Mouse (Mus musculus): ENCODE measurements around the gene Numb. TPM values are rescaled to one million over a fixed set of nuclear protein-coding genes. Genes with fewer than 3 reads are reported as not detected.
"Not testable (repeated sequence)": the region's sequence is repeated elsewhere in the genome, so short reads cannot be mapped to it uniquely, and the experiment has no call there.

Gene Numb
- polyA plus RNA-seq, 1 experiment from 2014 or later: 44.3 TPM

GRCm38 (mm10) chr12:83947260-83947811, 25.6 kb upstream of the Numb start:
- no peak for ATAC-seq (ENCODE audit: low FRiP score, low TSS enrichment)
- Histone ChIP-seq H3K27me3 (ENCODE audit: insufficient read depth, low read length) (no peaks in the 10 kb centered on the region), H3K4me2 (replicated peaks; ENCODE audit: low read depth, low read length) (no peak overlapping the region), H3K9ac (replicated peaks; ENCODE audit: low read length) (no peak overlapping the region), H3K36me3 (ENCODE audit: insufficient read depth, low read length) (no peaks in the 10 kb centered on the region), H3K4me1 (ENCODE audit: insufficient read depth, low read length) (peaks cover 10% of the 10 kb centered on the region), H3K27ac (ENCODE audit: low read length) (peak overlapping the region; percentile 43; the same call in 1 of the 2 replicates), H3K9me3 (ENCODE audit: low read length) (no peaks in the 10 kb centered on the region), H3K4me3 (ENCODE audit: low read length) (no peak overlapping the region)
- 75% methylated on average over 8 of the region's 8 CpGs for WGBS

GRCm38 (mm10) chr12:83941938-83942337, 20.2 kb upstream of the Numb start:
- no peak for ATAC-seq (ENCODE audit: low FRiP score, low TSS enrichment)
- Histone ChIP-seq H3K27ac (ENCODE audit: low read length) (no peak overlapping the region), H3K36me3 (ENCODE audit: insufficient read depth, low read length) (no peaks in the 10 kb centered on the region), H3K27me3 (ENCODE audit: insufficient read depth, low read length) (no peaks in the 10 kb centered on the region), H3K4me3 (ENCODE audit: low read length) (no peak overlapping the region), H3K4me2 (replicated peaks; ENCODE audit: low read depth, low read length) (no peak overlapping the region), H3K4me1 (ENCODE audit: insufficient read depth, low read length) (no peaks in the 10 kb centered on the region), H3K9me3 (ENCODE audit: low read length) (no peaks in the 10 kb centered on the region), H3K9ac (replicated peaks; ENCODE audit: low read length) (no peak overlapping the region)
- WGBS: 72% methylated on average over 3 of the region's 3 CpGs

GRCm38 (mm10) chr12:83940031-83940430, 18.3 kb upstream of the Numb start:
- H3K36me3 ChIP-seq (ENCODE audit: insufficient read depth, low read length): no peaks in the 10 kb centered on the region
- ATAC-seq (ENCODE audit: low FRiP score, low TSS enrichment): no peak
- 60% methylated on average over 4 of the region's 4 CpGs for WGBS
- no peak overlapping the region for H3K4me2 ChIP-seq (replicated peaks; ENCODE audit: low read depth, low read length)
- no peak overlapping the region for H3K9ac ChIP-seq (replicated peaks; ENCODE audit: low read length)
- H3K9me3 ChIP-seq (ENCODE audit: low read length): no peaks in the 10 kb centered on the region
- no peak overlapping the region for H3K4me3 ChIP-seq (ENCODE audit: low read length)
- H3K27me3 ChIP-seq (ENCODE audit: insufficient read depth, low read length): no peaks in the 10 kb centered on the region
- H3K27ac ChIP-seq (ENCODE audit: low read length): no peak overlapping the region
- H3K4me1 ChIP-seq (ENCODE audit: insufficient read depth, low read length): no peaks in the 10 kb centered on the region

GRCm38 (mm10) chr12:83939332-83939731, 17.6 kb upstream of the Numb start:
- WGBS: 79% methylated on average over 2 of the region's 2 CpGs

GRCm38 (mm10) chr12:83938592-83938991, 16.9 kb upstream of the Numb start:
- not testable (repeated sequence) for H3K27ac ChIP-seq (ENCODE audit: low read length); H3K9ac ChIP-seq (replicated peaks; ENCODE audit: low read length); H3K9me3 ChIP-seq (ENCODE audit: low read length); H3K4me2 ChIP-seq (replicated peaks; ENCODE audit: low read depth, low read length); ATAC-seq (ENCODE audit: low FRiP score, low TSS enrichment); H3K4me3 ChIP-seq (ENCODE audit: low read length); H3K4me1 ChIP-seq (ENCODE audit: insufficient read depth, low read length); H3K36me3 ChIP-seq (ENCODE audit: insufficient read depth, low read length); H3K27me3 ChIP-seq (ENCODE audit: insufficient read depth, low read length)
- WGBS: 39% methylated on average over 1 of the region's 1 CpGs

More at GRCm38 (mm10) chr12:83939332-83939731, 17.6 kb upstream of the Numb start:
- H3K36me3 ChIP-seq (ENCODE audit: insufficient read depth, low read length): no peaks in the 10 kb centered on the region
- ATAC-seq (ENCODE audit: low FRiP score, low TSS enrichment): no peak
- H3K4me2 ChIP-seq (replicated peaks; ENCODE audit: low read depth, low read length): no peak overlapping the region
- H3K27me3 ChIP-seq (ENCODE audit: insufficient read depth, low read length): no peaks in the 10 kb centered on the region
- no peak overlapping the region for H3K4me3 ChIP-seq (ENCODE audit: low read length)
- peaks cover 2% of the 10 kb centered on the region; the same call in 1 of the 2 replicates for H3K9me3 ChIP-seq (ENCODE audit: low read length)
- H3K27ac ChIP-seq (ENCODE audit: low read length): no peak overlapping the region
- no peaks in the 10 kb centered on the region for H3K4me1 ChIP-seq (ENCODE audit: insufficient read depth, low read length)
- H3K9ac ChIP-seq (replicated peaks; ENCODE audit: low read length): no peak overlapping the region

- no peaks in the 10 kb centered on the region for H3K27me3 ChIP-seq (ENCODE audit: insufficient read depth, low read length)
- no peaks in the 10 kb centered on the region for H3K36me3 ChIP-seq (ENCODE audit: insufficient read depth, low read length)
- H3K4me2 ChIP-seq (replicated peaks; ENCODE audit: low read depth, low read length): no peak overlapping the region
- H3K9ac ChIP-seq (replicated peaks; ENCODE audit: low read length): no peak overlapping the region
- WGBS: 60% methylated on average over 10 of the region's 10 CpGs
- ATAC-seq (ENCODE audit: low FRiP score, low TSS enrichment): no peak
- no peaks in the 10 kb centered on the region for H3K4me1 ChIP-seq (ENCODE audit: insufficient read depth, low read length)
- no peak overlapping the region for H3K27ac ChIP-seq (ENCODE audit: low read length)
- peaks cover 4% of the 10 kb centered on the region; the same call in 1 of the 2 replicates for H3K9me3 ChIP-seq (ENCODE audit: low read length)
- H3K4me3 ChIP-seq (ENCODE audit: low read length): no peak overlapping the region
Observed at GRCm38 (mm10) chr12:83937600-83937999, 15.9 kb upstream of the Numb start.

GRCm38 (mm10) chr12:83929186-83929804, 7.6 kb upstream of the Numb start:
- H3K27me3 ChIP-seq (ENCODE audit: insufficient read depth, low read length): no peaks in the 10 kb centered on the region
- H3K9me3 ChIP-seq (ENCODE audit: low read length): 0 out of 2 replicates have a peak, but pooled peaks cover under 1% of the 10 kb centered on the region
- no peak overlapping the region for H3K4me3 ChIP-seq (ENCODE audit: low read length)
- peaks cover 10% of the 10 kb centered on the region for H3K4me1 ChIP-seq (ENCODE audit: insufficient read depth, low read length)
- H3K27ac ChIP-seq (ENCODE audit: low read length): 0 out of 2 replicates have a peak overlapping the region, but pooled peaks have one; percentile 31
- ATAC-seq (ENCODE audit: low FRiP score, low TSS enrichment): no peak
- H3K4me2 ChIP-seq (replicated peaks; ENCODE audit: low read depth, low read length): no peak overlapping the region
- no peak overlapping the region for H3K9ac ChIP-seq (replicated peaks; ENCODE audit: low read length)
- 57% methylated on average over 2 of the region's 2 CpGs for WGBS
- no peaks in the 10 kb centered on the region for H3K36me3 ChIP-seq (ENCODE audit: insufficient read depth, low read length)

GRCm38 (mm10) chr12:83927747-83928146, 6.0 kb upstream of the Numb start:
- no peaks in the 10 kb centered on the region for H3K36me3 ChIP-seq (ENCODE audit: insufficient read depth, low read length)
- no peaks in the 10 kb centered on the region for H3K27me3 ChIP-seq (ENCODE audit: insufficient read depth, low read length)
- no peak overlapping the region for H3K9ac ChIP-seq (replicated peaks; ENCODE audit: low read length)
- no peak for ATAC-seq (ENCODE audit: low FRiP score, low TSS enrichment)
- no peak overlapping the region for H3K4me2 ChIP-seq (replicated peaks; ENCODE audit: low read depth, low read length)
- no peak overlapping the region for H3K4me3 ChIP-seq (ENCODE audit: low read length)
- peaks cover 24% of the 10 kb centered on the region for H3K4me1 ChIP-seq (ENCODE audit: insufficient read depth, low read length)
- H3K9me3 ChIP-seq (ENCODE audit: low read length): no peaks in the 10 kb centered on the region
- no peak overlapping the region for H3K27ac ChIP-seq (ENCODE audit: low read length)
- 76% methylated on average over 4 of the region's 4 CpGs for WGBS

GRCm38 (mm10) chr12:83926061-83926460, 4.3 kb upstream of the Numb start:
- 54% methylated on average over 2 of the region's 2 CpGs for WGBS
- no peak overlapping the region for H3K4me3 ChIP-seq (ENCODE audit: low read length)
- no peak overlapping the region for H3K9ac ChIP-seq (replicated peaks; ENCODE audit: low read length)
- H3K4me2 ChIP-seq (replicated peaks; ENCODE audit: low read depth, low read length): no peak overlapping the region
- no peak for ATAC-seq (ENCODE audit: low FRiP score, low TSS enrichment)
- no peak overlapping the region for H3K27ac ChIP-seq (ENCODE audit: low read length)
- H3K9me3 ChIP-seq (ENCODE audit: low read length): no peaks in the 10 kb centered on the region
- no peaks in the 10 kb centered on the region for H3K27me3 ChIP-seq (ENCODE audit: insufficient read depth, low read length)
- H3K36me3 ChIP-seq (ENCODE audit: insufficient read depth, low read length): no peaks in the 10 kb centered on the region
- H3K4me1 ChIP-seq (ENCODE audit: insufficient read depth, low read length): peaks cover 27% of the 10 kb centered on the region

GRCm38 (mm10) chr12:83925160-83925703, 3.5 kb upstream of the Numb start:
- 0 out of 2 replicates have a peak overlapping the region, but pooled peaks have one; percentile 7 for H3K4me2 ChIP-seq (replicated peaks; ENCODE audit: low read depth, low read length)
- peak overlapping the region; percentile 58 for H3K27ac ChIP-seq (ENCODE audit: low read length)
- no peaks in the 10 kb centered on the region for H3K27me3 ChIP-seq (ENCODE audit: insufficient read depth, low read length)
- peaks cover 32% of the 10 kb centered on the region for H3K4me1 ChIP-seq (ENCODE audit: insufficient read depth, low read length)
- 0 out of 2 replicates have a peak overlapping the region, but pooled peaks have one; percentile 26 for H3K9ac ChIP-seq (replicated peaks; ENCODE audit: low read length)
- ATAC-seq (ENCODE audit: low FRiP score, low TSS enrichment): no peak
- H3K4me3 ChIP-seq (ENCODE audit: low read length): no peak overlapping the region
- WGBS: 52% methylated on average over 7 of the region's 7 CpGs
- no peaks in the 10 kb centered on the region for H3K36me3 ChIP-seq (ENCODE audit: insufficient read depth, low read length)
- H3K9me3 ChIP-seq (ENCODE audit: low read length): no peaks in the 10 kb centered on the region
